Mouse (Mus musculus): ENCODE measurements around the gene N4bp3.

DNA sequence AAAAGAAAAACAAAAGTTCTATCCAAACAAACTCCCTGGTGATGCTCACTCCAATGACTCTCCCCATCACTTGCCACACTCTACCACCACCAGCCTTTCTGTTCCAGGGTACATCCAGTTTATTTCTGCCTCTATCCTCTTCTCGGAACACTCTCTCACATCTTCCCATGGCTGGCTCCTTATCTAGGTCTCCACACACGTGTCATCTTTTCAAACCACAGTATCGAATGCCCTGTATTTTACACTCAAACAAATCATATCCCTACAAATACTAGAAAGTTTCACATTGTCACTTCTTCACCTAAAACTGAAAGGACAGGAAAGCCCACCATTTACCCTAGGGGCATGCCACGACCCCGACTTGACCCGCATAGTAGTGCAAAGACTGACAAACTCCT lies 15.5 kb downstream of the N4bp3 start:
- no peak for TF ChIP-seq CEBPB (IDR thresholded peaks at IDR 0.05; ENCODE audit: low read depth)
- TF ChIP-seq CTCF (IDR thresholded peaks at IDR 0.05; ENCODE audit: control insufficient read depth, insufficient read depth, insufficient read length) = no peak
- no peak for TF ChIP-seq FOSL1 (IDR thresholded peaks at IDR 0.05; ENCODE audit: insufficient read depth, low read length, poor library complexity, severe bottlenecking)
- TF ChIP-seq MYOG (IDR thresholded peaks at IDR 0.05; ENCODE audit: control insufficient read depth, extremely low read depth, insufficient read length) = no peak
- TF ChIP-seq MAX (IDR thresholded peaks at IDR 0.05) = no peak
- TF ChIP-seq USF1 (IDR thresholded peaks at IDR 0.05; ENCODE audit: low read depth) = no peak
- TF ChIP-seq MYOD1 (IDR thresholded peaks at IDR 0.05; ENCODE audit: control insufficient read depth, insufficient read length, low read depth) = no peak

Data from C2C12 (cell line).